Mouse (Mus musculus): Measurements from ENCODE around the gene Gm8180.
"Not testable (repeated sequence)": the region's sequence is repeated elsewhere in the genome, so short reads cannot be mapped to it uniquely, and the experiment has no call there.

DNA sequence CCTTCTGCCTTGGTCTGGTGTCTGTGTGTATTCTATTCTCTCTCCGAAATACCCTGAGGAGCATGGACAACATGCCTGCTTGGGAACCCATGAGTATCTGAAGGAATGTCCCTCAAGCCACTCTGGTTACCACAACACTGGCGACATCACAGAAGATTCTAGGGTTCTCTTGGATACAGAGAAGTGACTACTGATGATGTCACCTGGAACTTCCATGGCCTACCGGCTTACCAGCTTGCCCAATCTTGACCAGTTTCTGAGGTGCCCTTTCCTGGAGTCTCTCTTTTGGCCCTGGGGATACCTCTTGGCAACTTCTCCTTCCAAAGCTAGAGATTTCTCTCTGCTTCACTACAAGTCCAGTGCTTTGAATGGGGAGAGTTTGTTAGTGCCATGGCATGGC, at the start of gene Gm8180:
- not testable (repeated sequence) for TF ChIP-seq CTCF, POLR2A (IDR thresholded peaks at IDR 0.05; ENCODE audit: insufficient read depth, low read depth, low read length)

Data from olfactory bulb, adult 2 months (tissue).